Mouse (Mus musculus) embryonic facial prominence, embryonic 12.5 days (tissue): ENCODE measurements at regions not wholly inside any gene's neighbourhood (a gene's known extent, or its start where the extent isn't known, plus 50 kb on each side); places are given as distances from the start of the nearest gene placed in this dataset.

ENCODE experiments used
- ATAC-seq: fragments of 200-750 bp; cut with Nextera tagmentation; 2 replicates; pipeline ENCODE4 v1.8.0; 2017; ENCODE audit not compliant: insufficient number of reproducible peaks, insufficient read depth, low FRiP score, low TSS enrichment
- H3K27ac ChIP-seq: fragments of 300-500 bp; sonication (generic); 2 replicates; pipeline ENCODE4 v1.5.1; 2016; ENCODE audit warnings: mild to moderate bottlenecking
- H3K27me3 ChIP-seq: fragments of 300-500 bp; sonication (generic); 2 replicates; pipeline ENCODE4 v1.6.1; 2016; ENCODE audit warnings: mild to moderate bottlenecking, moderate library complexity
- H3K36me3 ChIP-seq: fragments of 300-500 bp; sonication (generic); 2 replicates; pipeline ENCODE4 v1.6.1; 2016; ENCODE audit warnings: mild to moderate bottlenecking
- H3K4me1 ChIP-seq: fragments of 300-500 bp; sonication (generic); 2 replicates; pipeline ENCODE4 v1.6.1; 2016
- H3K4me2 ChIP-seq: fragments of 300-500 bp; sonication (generic); replicated peaks from 2 replicates; pipeline ENCODE4 v1.6.1; 2016; ENCODE audit warnings: mild to moderate bottlenecking, moderate library complexity
- H3K4me3 ChIP-seq: fragments of 300-500 bp; sonication (generic); 2 replicates; pipeline ENCODE4 v1.5.1; 2016; ENCODE audit warnings: mild to moderate bottlenecking
- H3K9ac ChIP-seq: fragments of 300-500 bp; sonication (generic); 2 replicates; pipeline ENCODE4 v1.6.1; 2016; ENCODE audit warnings: mild to moderate bottlenecking, moderate library complexity
- H3K9me3 ChIP-seq: fragments of 300-500 bp; sonication (generic); 2 replicates; pipeline ENCODE4 v1.6.1; 2016; ENCODE audit warnings: mild to moderate bottlenecking, moderate library complexity
- WGBS: fragments of 180-500 bp; shearing (Covaris S2); methylation state at CpG from one replicate; pipeline ENCODE4 v1.1.7; 2016; 5-methylcytosine and 5-hydroxymethylcytosine counted together

DNA sequence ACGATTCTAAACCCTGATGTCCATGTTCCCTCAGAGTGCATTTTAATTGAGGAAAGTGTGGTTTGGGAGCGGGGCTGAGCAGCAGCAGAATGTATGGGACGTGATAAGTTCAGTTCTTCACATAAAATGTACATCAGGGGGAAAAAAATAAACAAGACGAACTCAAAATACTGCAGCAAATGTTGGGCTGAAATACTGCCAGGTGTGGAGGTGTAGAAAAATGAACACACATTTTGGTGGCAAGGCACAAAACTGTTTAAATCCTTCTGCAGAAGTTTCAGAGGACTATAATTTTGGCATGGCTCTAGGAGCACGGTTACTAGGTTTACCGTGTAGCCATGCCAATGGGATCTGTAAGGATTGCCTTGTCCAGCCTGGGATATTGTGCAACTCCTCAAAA lies 81.3 kb upstream of the Rfx3 start:
- H3K27me3 ChIP-seq, result no peaks in the 10 kb centered on the region
- no peak overlapping the region for H3K27ac ChIP-seq
- H3K9ac ChIP-seq, result no peak overlapping the region
- H3K4me2 ChIP-seq, result no peak overlapping the region
- H3K9me3 ChIP-seq, result no peaks in the 10 kb centered on the region
- H3K36me3 ChIP-seq, result no peaks in the 10 kb centered on the region
- H3K4me1 ChIP-seq, result no peaks in the 10 kb centered on the region
- 86% methylated on average over 6 of the region's 6 CpGs for WGBS
- ATAC-seq, result no peak
- H3K4me3 ChIP-seq, result no peak overlapping the region

DNA sequence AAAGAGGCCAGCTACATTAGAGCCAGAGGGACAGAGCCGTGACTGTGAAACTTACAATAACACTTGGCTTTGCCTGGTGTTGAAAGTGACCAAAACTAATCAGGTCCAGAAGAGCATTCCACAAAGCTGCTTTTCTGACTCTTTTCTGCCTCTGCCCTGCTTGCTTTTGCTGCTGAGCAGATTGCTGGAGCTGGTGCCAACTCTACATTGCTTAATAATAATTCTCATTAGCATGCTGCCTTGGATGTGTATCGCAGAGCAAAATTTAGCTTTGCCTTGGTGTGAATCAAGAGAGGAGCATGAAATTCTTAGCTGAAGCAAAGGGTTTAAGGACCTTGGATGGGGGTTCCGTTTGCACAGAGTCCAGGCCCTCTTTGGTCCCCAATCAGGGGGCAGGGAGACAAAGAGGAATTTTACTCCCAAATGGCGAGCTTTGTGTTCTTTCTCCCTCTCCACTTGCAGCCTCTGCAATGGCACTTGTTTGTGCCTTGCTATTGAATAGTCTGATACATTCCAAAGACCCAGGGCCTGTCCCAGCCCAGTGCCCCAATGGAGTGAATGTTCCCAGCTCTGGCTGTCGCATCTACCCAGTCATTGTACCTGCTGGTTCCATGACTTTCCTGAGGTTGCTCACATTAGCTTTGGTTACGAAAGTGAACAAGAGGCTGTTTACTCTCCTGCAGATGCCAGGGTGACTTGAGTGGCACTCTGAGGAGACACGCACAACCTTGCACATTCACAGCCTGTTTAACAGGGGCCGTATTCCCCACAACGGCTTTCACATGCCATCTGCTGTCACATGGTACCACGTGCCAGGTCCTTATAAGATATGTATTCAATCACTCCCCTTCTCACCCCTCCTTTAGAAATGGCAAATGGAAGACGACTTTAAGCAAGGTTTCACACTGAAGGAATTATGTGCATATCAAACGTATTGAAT lies 76.9 kb upstream of the Rfx3 start:
- Histone ChIP-seq H3K4me3 (no peak overlapping the region), H3K36me3 (no peaks in the 10 kb centered on the region), H3K27me3 (no peaks in the 10 kb centered on the region), H3K9ac (no peak overlapping the region), H3K4me2 (no peak overlapping the region), H3K4me1 (no peaks in the 10 kb centered on the region), H3K27ac (no peak overlapping the region), H3K9me3 (no peaks in the 10 kb centered on the region)
- ATAC-seq, result no peak
- 74% methylated on average over 12 of the region's 12 CpGs for WGBS

DNA sequence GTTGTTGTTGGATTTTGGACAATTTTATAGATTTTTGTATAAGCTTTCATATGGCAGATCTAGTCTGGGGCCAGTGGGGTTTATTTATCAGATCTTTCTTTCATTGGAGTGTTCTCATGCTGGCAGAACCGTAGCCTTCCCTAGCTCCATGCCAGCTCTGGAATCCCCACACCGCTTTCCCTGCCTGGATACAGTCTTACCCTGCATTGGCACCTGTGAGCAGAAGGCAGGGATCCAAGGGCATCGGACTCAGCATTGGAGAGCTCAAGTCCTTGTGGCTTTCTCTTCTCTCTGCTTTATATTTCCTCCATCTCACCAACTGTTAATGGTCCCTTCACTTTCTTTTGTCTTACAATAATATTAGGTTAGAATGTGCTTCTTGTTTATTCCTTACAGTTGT lies 59.4 kb upstream of the Rfx3 start:
- no peaks in the 10 kb centered on the region for H3K27me3 ChIP-seq
- 84% methylated on average over 3 of the region's 3 CpGs for WGBS
- no peak overlapping the region for H3K4me2 ChIP-seq
- H3K9me3 ChIP-seq, result no peaks in the 10 kb centered on the region
- H3K36me3 ChIP-seq, result no peaks in the 10 kb centered on the region
- H3K27ac ChIP-seq, result no peak overlapping the region
- no peak overlapping the region for H3K4me3 ChIP-seq
- H3K9ac ChIP-seq, result no peak overlapping the region
- H3K4me1 ChIP-seq, result no peaks in the 10 kb centered on the region
- no peak for ATAC-seq
